Mouse (Mus musculus) C2C12 (cell line): ENCODE data around the gene Tcp11l2.

ENCODE experiments used
- CEBPB ChIP-seq: IDR thresholded peaks from one replicate; pipeline ENCODE4 v1.6.1; 2011; ENCODE audit warnings: low read depth, mild to moderate bottlenecking, control low read depth, moderate library complexity
- CTCF ChIP-seq: IDR thresholded peaks from one replicate; pipeline ENCODE4 v1.5.1; 2011; ENCODE audit not compliant: control insufficient read depth, insufficient read depth, insufficient read length
- FOSL1 ChIP-seq: IDR thresholded peaks from one replicate; pipeline ENCODE4 v1.8.0; 2011; ENCODE audit warnings: mild to moderate bottlenecking, low read length; ENCODE audit not compliant: poor library complexity, insufficient read depth, severe bottlenecking
- MAX ChIP-seq: IDR thresholded peaks from one replicate; pipeline ENCODE4 v1.6.1; 2011; ENCODE audit warnings: mild to moderate bottlenecking, control low read depth
- MYOD1 ChIP-seq: IDR thresholded peaks from one replicate; pipeline ENCODE4 v1.6.1; 2011; ENCODE audit warnings: low read depth; ENCODE audit not compliant: control insufficient read depth, insufficient read length
- MYOG ChIP-seq: IDR thresholded peaks from one replicate; pipeline ENCODE4 v1.6.1; 2011; ENCODE audit not compliant: control insufficient read depth, insufficient read length; ENCODE audit errors: extremely low read depth
- USF1 ChIP-seq: IDR thresholded peaks from one replicate; pipeline ENCODE4 v1.6.1; 2011; ENCODE audit warnings: low read depth, mild to moderate bottlenecking, control low read depth, moderate library complexity

GRCm38 (mm10) chr10:84558511-84558910, 17.9 kb upstream of the Tcp11l2 start:
- TF ChIP-seq CTCF = no peak
- TF ChIP-seq USF1 = no peak
- no peak for TF ChIP-seq MYOG
- TF ChIP-seq FOSL1 = no peak
- TF ChIP-seq MAX = no peak
- TF ChIP-seq CEBPB = no peak
- TF ChIP-seq MYOD1 = no peak
